In genomic region chr5:35144716-35145115, GRCm38 (mm10) we compare ENCODE assay signal across 20 mouse cellular contexts. TPM values are rescaled to one million over a fixed set of nuclear protein-coding genes. Genes with fewer than 3 reads are reported as not detected.
DNase-seq lines count a peak whose midpoint lies in the region; ATAC-seq lines count a peak whose summit lies in the region.
"Had no signal": no experiment of that assay in that cellular context is flagged by ENCODE, and none has a peak within 500 bp of the region (broad histone marks: within the 10 kb centered on the region; RNA-seq: fewer than 3 reads in every experiment).

No protein-coding gene starts in this region.

- H3K27ac ChIP-seq in hindbrain, embryonic 14.5 days = no peak overlapping the region
- H3K27ac ChIP-seq: embryonic facial prominence, embryonic 10.5 days; forebrain, embryonic 10.5 days; forebrain, embryonic 15.5 days; heart, adult 2 months; heart, embryonic 15.5 days; hindbrain, embryonic 13.5 days; intestine, embryonic 15.5 days had no signal

- H3K4me2 ChIP-seq in hindbrain, embryonic 14.5 days (replicated peaks) = no peak overlapping the region
- H3K4me2 ChIP-seq: forebrain, embryonic 15.5 days; heart, embryonic 11.5 days; heart, embryonic 15.5 days; hindbrain, embryonic 13.5 days; intestine, embryonic 15.5 days had no signal

- H3K4me3 ChIP-seq in hindbrain, embryonic 14.5 days (replicated peaks; ENCODE audit: low read length) = no peak overlapping the region
- H3K4me3 ChIP-seq: embryonic facial prominence, embryonic 10.5 days; forebrain, embryonic 10.5 days; forebrain, embryonic 15.5 days; heart, adult 2 months; heart, embryonic 15.5 days; hindbrain, embryonic 13.5 days; intestine, embryonic 15.5 days had no signal

- WGBS in hindbrain, embryonic 14.5 days = 83% methylated on average over 2 of the region's 2 CpGs

- H3K9ac ChIP-seq in hindbrain, embryonic 14.5 days = no peak overlapping the region
- H3K9ac ChIP-seq: forebrain, embryonic 15.5 days; heart, embryonic 15.5 days; hindbrain, embryonic 13.5 days; intestine, embryonic 15.5 days had no signal

- ATAC-seq in cerebellum, adult (ENCODE audit: insufficient number of reproducible peaks, low FRiP score, low TSS enrichment) = peak; percentile 37; the same call in 1 of the 2 replicates
- no peak for ATAC-seq in hindbrain, embryonic 14.5 days (ENCODE audit: low FRiP score)
- ATAC-seq: forebrain, embryonic 15.5 days; intestine, embryonic 15.5 days had no signal

- no peaks in the 10 kb centered on the region for H3K36me3 ChIP-seq in hindbrain, embryonic 14.5 days (replicated peaks; ENCODE audit: control insufficient read depth, insufficient read depth)
- H3K36me3 ChIP-seq: embryonic facial prominence, embryonic 10.5 days; forebrain, embryonic 10.5 days; forebrain, embryonic 15.5 days; heart, embryonic 15.5 days; hindbrain, embryonic 13.5 days; intestine, embryonic 15.5 days had no signal

- H3K9me3 ChIP-seq in hindbrain, embryonic 14.5 days (ENCODE audit: control insufficient read depth, low read length) = no peaks in the 10 kb centered on the region
- H3K9me3 ChIP-seq: embryonic facial prominence, embryonic 10.5 days; forebrain, embryonic 10.5 days; forebrain, embryonic 15.5 days; heart, embryonic 15.5 days; hindbrain, embryonic 13.5 days; intestine, embryonic 15.5 days had no signal

- DNase-seq in cerebellum, adult 18-20 months = peak; percentile 77 to 79
- DNase-seq in cerebellum, adult 9-11 months = peak; percentile 90
- DNase-seq in cerebellum, postnatal 36 days = peak; percentile 72 to 74
- DNase-seq in gastrocnemius, postnatal 25 days = no peak
- DNase-seq in hindbrain, embryonic 14.5 days (ENCODE audit: low spot score) = no peak
- DNase-seq in urinary bladder, postnatal 4 days (ENCODE audit: low spot score in 2 of 2) = no peak
- DNase-seq: adrenal gland, adult 2 months; adrenal gland, postnatal 25 days; gastrocnemius, postnatal 10 days; heart, adult 2 months; heart, postnatal 14 days; kidney, adult 18-20 months had no signal

- H3K4me1 ChIP-seq in hindbrain, embryonic 14.5 days (replicated peaks; ENCODE audit: control insufficient read depth, insufficient read depth, low read length) = 0 out of 2 replicates have a peak, but pooled peaks cover 13% of the 10 kb centered on the region

- no peaks in the 10 kb centered on the region for H3K27me3 ChIP-seq in hindbrain, embryonic 14.5 days (ENCODE audit: control insufficient read depth, insufficient read depth, low read length)
- H3K27me3 ChIP-seq: forebrain, embryonic 15.5 days; heart, embryonic 15.5 days; intestine, embryonic 15.5 days had no signal

RNA-seq across cellular contexts. Expression of gene Lrpap1, which starts 39.1 kb away (rescaled TPM):
- 10 to 100 TPM; 22.2 to 35.2 TPM for total RNA-seq in gastrocnemius, postnatal 25 days (2021)
- polyA plus RNA-seq in hindbrain, embryonic 14.5 days (2014; fragmentation: Nextera tagmentation; extraction: Ambion mirVana) = 150 and 160 TPM in 2 replicates

Comparison
In these comparisons a context has a peak if more than half of its experiments do, and no peak if none do; other contexts are left out.
1. DNase-seq: peak in cerebellum, adult 18-20 months (2 of 2), cerebellum, adult 9-11 months (single experiment) and cerebellum, postnatal 36 days (2 of 2); none in gastrocnemius, postnatal 25 days (single experiment), hindbrain, embryonic 14.5 days (single experiment) and urinary bladder, postnatal 4 days (0 of 2).